Mouse (Mus musculus) cortical plate, adult 2 months (tissue): ENCODE data around the gene Rps11.

Experiments used
- CTCF ChIP-seq: fragments of 200-500 bp; IDR thresholded peaks from 2 replicates; pipeline ENCODE4 v1.5.1; 2011; ENCODE audit warnings: mild to moderate bottlenecking, control low read depth, low read length; ENCODE audit not compliant: insufficient read depth; ENCODE audit errors: extremely low read depth
- POLR2A ChIP-seq: fragments of 200-500 bp; IDR thresholded peaks from 2 replicates; pipeline ENCODE4 v1.6.1; 2011; ENCODE audit warnings: mild to moderate bottlenecking, low read length, control low read depth; ENCODE audit not compliant: insufficient read depth; ENCODE audit errors: extremely low read depth

DNA sequence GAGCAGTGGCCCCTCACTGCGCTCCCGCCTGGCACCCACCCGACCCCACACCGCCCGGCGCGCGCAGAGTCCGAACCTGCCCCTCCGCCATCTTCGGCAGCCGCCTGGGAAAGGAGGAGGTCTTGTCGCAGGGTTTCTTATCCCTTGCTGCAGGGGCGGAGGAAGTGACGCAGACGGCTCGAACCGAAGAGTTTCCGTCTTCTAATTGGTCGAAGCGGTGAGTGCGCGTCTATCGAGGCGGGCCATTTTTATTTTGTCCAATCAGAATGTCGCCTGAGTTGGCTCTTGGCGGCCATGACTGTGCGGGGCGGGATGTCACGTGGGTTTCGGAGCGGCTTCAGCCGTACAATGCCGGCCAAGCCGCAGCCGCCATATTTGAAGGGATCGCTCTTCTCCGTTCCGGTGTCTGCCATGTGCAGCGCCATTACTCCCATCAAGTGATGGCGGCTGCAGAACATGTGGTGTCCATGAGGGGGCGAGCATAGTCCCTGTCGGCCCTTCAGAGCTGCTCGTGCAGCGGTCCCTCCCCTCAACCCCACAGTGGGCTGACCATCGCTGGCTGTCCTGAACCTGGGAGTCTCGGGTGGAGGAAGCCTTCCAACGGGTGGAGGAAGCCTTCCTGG lies 4.5 kb upstream of the Rps11 start, which contains the start of gene Rpl13a:
- TF ChIP-seq POLR2A (peak; percentile 96), CTCF (peak; percentile 57)
